Mouse (Mus musculus) neural tube, embryonic 14.5 days (tissue): ENCODE measurements around the gene Abhd10. TPM values are rescaled to one million over a fixed set of nuclear protein-coding genes. Genes with fewer than 3 reads are reported as not detected.

ENCODE experiments used
- ATAC-seq: fragments of 200-750 bp; cut with Nextera tagmentation; 2 replicates; pipeline ENCODE4 v1.8.0; 2017; ENCODE audit warnings: low read depth, mild to moderate bottlenecking, moderate TSS enrichment, moderate library complexity
- H3K27ac ChIP-seq: fragments of 300-500 bp; sonication (generic); 2 replicates; pipeline ENCODE4 v1.5.1; 2014; ENCODE audit warnings: low read depth, mild to moderate bottlenecking, control low read depth, low read length, moderate library complexity, mixed read lengths
- H3K27me3 ChIP-seq: fragments of 300-500 bp; sonication (generic); 2 replicates; pipeline ENCODE4 v1.6.1; 2014; ENCODE audit warnings: low read length; ENCODE audit not compliant: control insufficient read depth, insufficient read depth
- H3K36me3 ChIP-seq: fragments of 300-500 bp; sonication (generic); 2 replicates; pipeline ENCODE4 v1.6.1; 2014; ENCODE audit warnings: low read length, mixed read lengths; ENCODE audit not compliant: control insufficient read depth, insufficient read depth
- H3K4me1 ChIP-seq: fragments of 300-500 bp; sonication (generic); 2 replicates; pipeline ENCODE4 v1.6.1; 2014; ENCODE audit warnings: low read length; ENCODE audit not compliant: control insufficient read depth, insufficient read depth
- H3K4me2 ChIP-seq: fragments of 300-500 bp; sonication (generic); 2 replicates; pipeline ENCODE4 v1.6.1; 2014; ENCODE audit warnings: mild to moderate bottlenecking, low read depth, low read length, control low read depth
- H3K4me3 ChIP-seq: fragments of 300-500 bp; sonication (generic); 2 replicates; pipeline ENCODE4 v1.5.1; 2014; ENCODE audit warnings: low read depth, low read length, control low read depth, mixed read lengths
- H3K9ac ChIP-seq: fragments of 300-500 bp; sonication (generic); replicated peaks from 2 replicates; pipeline ENCODE4 v1.6.1; 2014; ENCODE audit warnings: low read depth, mild to moderate bottlenecking, control low read depth, low read length, mixed read lengths
- H3K9me3 ChIP-seq: fragments of 300-500 bp; sonication (generic); 2 replicates; pipeline ENCODE4 v1.6.1; 2016; ENCODE audit warnings: low read length; ENCODE audit not compliant: control insufficient read depth
- WGBS: fragments of 180-500 bp; shearing (Covaris S2); extraction: QIAGEN DNeasy Blood & Tissue Kit; methylation state at CpG from one replicate; pipeline ENCODE4 v1.1.7; 2014; 5-methylcytosine and 5-hydroxymethylcytosine counted together
- polyA plus RNA-seq: library from polyadenylated mRNA; unstranded; fragments of >200 nt; fragmentation: Nextera tagmentation; extraction: Ambion mirVana; gene quantifications from 2 replicates; pipeline ENCODE4 v1.2.1, GENCODE M21; 2014

Abhd10 gene
- polyA plus RNA-seq, 1 experiment from 2014 or later, result 40.7 TPM

GRCm38 (mm10) chr16:45767853-45768640, 25.3 kb upstream of the Abhd10 start:
- ATAC-seq, result 0 out of 2 replicates have a peak, but pooled peaks have one; percentile 56
- WGBS, result 58% methylated on average over 10 of the region's 10 CpGs

DNA sequence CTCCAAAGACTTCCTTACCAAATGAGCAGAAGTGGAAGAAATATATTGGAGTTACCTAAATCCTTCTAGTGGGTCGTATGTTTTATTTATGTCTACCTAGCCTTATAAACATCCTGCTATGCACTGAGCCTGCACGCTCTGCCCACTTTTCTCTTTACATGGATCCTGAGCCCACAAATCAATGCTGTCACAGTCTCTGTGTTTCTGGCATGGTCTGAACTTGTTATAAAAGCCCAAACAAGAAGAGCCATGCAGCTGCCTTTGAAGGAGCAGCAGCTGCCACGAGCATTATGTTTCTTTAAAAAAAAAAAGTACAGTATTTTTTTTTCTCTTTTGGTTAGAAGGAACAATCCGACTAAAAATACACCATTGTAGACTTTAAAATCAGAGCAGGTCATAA, 24.7 kb upstream of the Abhd10 start:
- 30% methylated on average over 4 of the region's 4 CpGs for WGBS
- no peak for ATAC-seq

More at GRCm38 (mm10) chr16:45767853-45768640, 25.3 kb upstream of the Abhd10 start:
- H3K4me1 ChIP-seq, result no peaks in the 10 kb centered on the region
- H3K27me3 ChIP-seq, result no peaks in the 10 kb centered on the region
- H3K36me3 ChIP-seq, result no peaks in the 10 kb centered on the region
- no peak overlapping the region for H3K4me2 ChIP-seq
- no peak overlapping the region for H3K4me3 ChIP-seq
- H3K9ac ChIP-seq, result no peak overlapping the region
- no peak overlapping the region for H3K27ac ChIP-seq
- no peaks in the 10 kb centered on the region for H3K9me3 ChIP-seq

GRCm38 (mm10) chr16:45765801-45766494, 23.2 kb upstream of the Abhd10 start:
- no peak overlapping the region for H3K4me2 ChIP-seq
- H3K4me3 ChIP-seq, result no peak overlapping the region
- no peak overlapping the region for H3K9ac ChIP-seq
- no peak for ATAC-seq
- H3K36me3 ChIP-seq, result no peaks in the 10 kb centered on the region
- no peaks in the 10 kb centered on the region for H3K27me3 ChIP-seq
- no peaks in the 10 kb centered on the region for H3K4me1 ChIP-seq
- no peaks in the 10 kb centered on the region for H3K9me3 ChIP-seq
- H3K27ac ChIP-seq, result no peak overlapping the region
- WGBS, result 89% methylated on average over 7 of the region's 7 CpGs

More for the DNA sequence above, 24.7 kb upstream of the Abhd10 start:
- H3K4me2 ChIP-seq, result no peak overlapping the region
- H3K36me3 ChIP-seq, result no peaks in the 10 kb centered on the region
- no peak overlapping the region for H3K9ac ChIP-seq
- H3K27me3 ChIP-seq, result no peaks in the 10 kb centered on the region
- no peak overlapping the region for H3K27ac ChIP-seq
- no peaks in the 10 kb centered on the region for H3K9me3 ChIP-seq
- no peak overlapping the region for H3K4me3 ChIP-seq
- H3K4me1 ChIP-seq, result no peaks in the 10 kb centered on the region

DNA sequence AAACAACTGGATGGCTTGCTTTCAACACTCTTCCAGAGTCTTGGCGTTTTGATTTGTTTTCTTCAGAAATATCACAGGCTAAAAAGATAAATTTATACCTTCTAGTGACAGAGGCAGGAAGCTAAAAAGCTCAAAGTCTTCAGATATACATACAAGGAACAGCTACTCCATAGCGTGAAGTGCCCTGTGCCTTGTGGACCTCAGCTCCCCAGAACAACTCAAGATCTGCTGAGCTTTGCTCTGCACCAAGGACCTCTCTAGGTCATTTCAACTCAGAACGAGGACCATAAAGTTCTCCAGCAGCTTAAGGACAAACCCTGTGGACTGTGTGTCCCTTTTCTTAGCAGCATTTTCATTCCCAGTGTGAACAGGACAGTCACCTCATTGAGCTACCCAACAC, 22.3 kb upstream of the Abhd10 start:
- Histone ChIP-seq H3K9ac (no peak overlapping the region), H3K4me2 (no peak overlapping the region), H3K27ac (no peak overlapping the region), H3K27me3 (no peaks in the 10 kb centered on the region), H3K4me3 (no peak overlapping the region), H3K4me1 (no peaks in the 10 kb centered on the region), H3K36me3 (no peaks in the 10 kb centered on the region), H3K9me3 (no peaks in the 10 kb centered on the region)
- no peak for ATAC-seq
- WGBS, result 94% methylated on average over 3 of the region's 3 CpGs

GRCm38 (mm10) chr16:45762859-45763505, 20.2 kb upstream of the Abhd10 start:
- WGBS, result 67% methylated on average over 13 of the region's 13 CpGs
- Histone ChIP-seq H3K4me2 (no peak overlapping the region), H3K4me1 (no peaks in the 10 kb centered on the region), H3K9ac (no peak overlapping the region), H3K36me3 (no peaks in the 10 kb centered on the region), H3K27ac (no peak overlapping the region), H3K27me3 (no peaks in the 10 kb centered on the region), H3K9me3 (no peaks in the 10 kb centered on the region), H3K4me3 (no peak overlapping the region)
- no peak for ATAC-seq

- Histone ChIP-seq H3K9ac (no peak overlapping the region), H3K9me3 (no peaks in the 10 kb centered on the region), H3K4me1 (no peaks in the 10 kb centered on the region), H3K27me3 (no peaks in the 10 kb centered on the region), H3K4me2 (no peak overlapping the region), H3K27ac (no peak overlapping the region), H3K4me3 (no peak overlapping the region), H3K36me3 (no peaks in the 10 kb centered on the region)
- 83% methylated on average over 1 of the region's 1 CpGs for WGBS
- no peak for ATAC-seq
Measured at GRCm38 (mm10) chr16:45761425-45761824, 18.7 kb upstream of the Abhd10 start.

DNA sequence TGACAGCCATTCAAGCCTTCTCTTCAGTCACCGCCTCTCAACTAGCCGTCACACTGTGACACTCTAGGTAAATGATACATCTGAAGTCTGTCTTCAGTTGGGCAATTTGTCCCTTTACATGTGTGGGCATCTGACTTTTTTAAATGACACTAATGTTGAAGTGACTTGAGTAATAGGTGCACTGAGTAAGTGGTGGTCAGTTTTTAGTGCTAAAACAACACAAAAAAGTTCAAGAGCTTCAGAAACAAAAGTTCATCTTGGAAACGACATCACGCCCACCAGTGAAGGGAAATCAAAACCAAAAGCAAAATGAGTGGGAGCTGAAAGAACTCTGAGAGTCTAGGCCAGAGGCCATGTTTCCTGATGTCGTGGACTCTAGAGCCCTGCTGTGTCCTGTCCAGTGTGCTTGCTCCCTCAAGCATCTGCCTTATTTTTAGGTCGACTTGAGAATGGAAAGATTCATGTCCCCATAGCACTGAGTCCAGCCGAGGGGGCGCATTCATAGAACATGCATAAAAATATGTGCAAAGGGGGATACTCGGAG, 16.0 kb upstream of the Abhd10 start:
- Histone ChIP-seq H3K27me3 (no peaks in the 10 kb centered on the region), H3K4me2 (no peak overlapping the region), H3K27ac (no peak overlapping the region), H3K9me3 (no peaks in the 10 kb centered on the region), H3K36me3 (no peaks in the 10 kb centered on the region), H3K4me3 (no peak overlapping the region), H3K4me1 (no peaks in the 10 kb centered on the region), H3K9ac (no peak overlapping the region)
- WGBS, result 86% methylated on average over 9 of the region's 9 CpGs
- no peak for ATAC-seq

DNA sequence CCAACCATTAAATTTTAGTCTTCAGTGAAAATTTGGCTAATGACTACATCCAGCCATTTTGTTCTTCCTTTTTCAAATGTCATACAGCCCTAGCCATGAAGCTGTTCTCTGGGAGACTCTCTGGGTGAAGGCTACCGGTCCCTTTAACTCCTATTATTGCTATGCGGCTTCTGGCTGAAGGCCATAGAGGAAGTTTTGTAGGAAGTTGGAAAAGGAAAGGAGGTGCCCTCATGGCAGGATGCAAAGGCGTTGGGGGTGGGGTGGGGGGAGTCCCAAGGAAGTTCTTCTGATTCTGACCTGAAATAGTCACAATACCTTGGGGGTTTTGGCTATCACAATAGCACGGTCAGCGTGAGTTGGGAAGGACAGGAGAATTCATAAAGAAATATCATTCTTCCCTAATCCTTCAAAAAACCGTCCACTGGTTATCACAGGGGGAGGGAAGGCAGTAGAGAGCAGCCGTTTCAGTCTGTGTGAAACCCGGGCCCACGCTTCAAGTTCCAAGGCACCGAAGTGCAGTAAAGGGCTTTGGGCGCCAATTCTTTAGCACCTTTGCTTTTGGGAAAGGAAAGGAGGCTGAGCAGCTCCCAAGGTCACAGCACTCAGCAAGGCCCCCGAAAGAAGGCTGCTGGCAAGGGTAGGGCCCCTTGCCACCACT, 14.8 kb upstream of the Abhd10 start:
- Histone ChIP-seq H3K27ac (no peak overlapping the region), H3K4me2 (no peak overlapping the region), H3K4me1 (no peaks in the 10 kb centered on the region), H3K27me3 (no peaks in the 10 kb centered on the region), H3K36me3 (no peaks in the 10 kb centered on the region), H3K9me3 (no peaks in the 10 kb centered on the region), H3K4me3 (no peak overlapping the region), H3K9ac (no peak overlapping the region)
- ATAC-seq, result peak; percentile 41; the same call in 1 of the 2 replicates
- 86% methylated on average over 12 of the region's 12 CpGs for WGBS
